Mouse (Mus musculus) thymus, postnatal 25 days (tissue): ENCODE measurements around the gene Krr1.

Experiments
- DNase-seq: peaks from one replicate; pipeline ENCODE4 v3.0.0; 2022

Krr1 gene

GRCm38 (mm10) chr10:111972542-111973361, at the start of gene Krr1:
TSS of gene Krr1 (plus strand) at chr10:111972664.
- DNase-seq, result peak; percentile 88

GRCm38 (mm10) chr10:111923503-111924135, 48.8 kb upstream of the Krr1 start:
- no peak for DNase-seq

- peak; percentile 34 for DNase-seq
Measured at GRCm38 (mm10) chr10:111924141-111924540, 48.3 kb upstream of the Krr1 start.

GRCm38 (mm10) chr10:111924716-111925488, 47.6 kb upstream of the Krr1 start:
- no peak for DNase-seq

- DNase-seq, result peak; percentile 87
Measured at GRCm38 (mm10) chr10:111925489-111925860, 47.0 kb upstream of the Krr1 start.

GRCm38 (mm10) chr10:111932621-111933345, 39.7 kb upstream of the Krr1 start:
- DNase-seq, result no peak

GRCm38 (mm10) chr10:111935207-111935606, 37.3 kb upstream of the Krr1 start:
- DNase-seq, result no peak

- DNase-seq, result no peak
Measured at GRCm38 (mm10) chr10:111936021-111936420, 36.4 kb upstream of the Krr1 start.

- DNase-seq, result no peak
Measured at GRCm38 (mm10) chr10:111936491-111937145, 35.8 kb upstream of the Krr1 start.

GRCm38 (mm10) chr10:111937146-111937534, 35.3 kb upstream of the Krr1 start:
- no peak for DNase-seq

- DNase-seq, result no peak
Measured at GRCm38 (mm10) chr10:111943026-111943425, 29.4 kb upstream of the Krr1 start.

GRCm38 (mm10) chr10:111945563-111945962, 26.9 kb upstream of the Krr1 start:
- DNase-seq, result no peak

- DNase-seq, result no peak
Measured at GRCm38 (mm10) chr10:111948041-111948440, 24.4 kb upstream of the Krr1 start.

GRCm38 (mm10) chr10:111949008-111949407, 23.5 kb upstream of the Krr1 start:
- no peak for DNase-seq

- no peak for DNase-seq
Measured at GRCm38 (mm10) chr10:111955836-111956235, 16.6 kb upstream of the Krr1 start.

- peak; percentile 51 for DNase-seq
Measured at GRCm38 (mm10) chr10:111957271-111958045, 15.0 kb upstream of the Krr1 start.

- no peak for DNase-seq
Measured at GRCm38 (mm10) chr10:111958046-111958421, 14.4 kb upstream of the Krr1 start.

- DNase-seq, result no peak
Measured at GRCm38 (mm10) chr10:111959353-111959752, 13.1 kb upstream of the Krr1 start.

- no peak for DNase-seq
Measured at GRCm38 (mm10) chr10:111960459-111960858, 12.0 kb upstream of the Krr1 start.

GRCm38 (mm10) chr10:111966394-111966793, 6.1 kb upstream of the Krr1 start:
- DNase-seq, result no peak

GRCm38 (mm10) chr10:111971929-111972328, 535 bp upstream of the Krr1 start:
- DNase-seq, result no peak

GRCm38 (mm10) chr10:111977584-111977983, 5.1 kb downstream of the Krr1 start:
- DNase-seq, result peak; percentile 65
